Mouse (Mus musculus) spleen, embryonic (tissue): Measurements from ENCODE around the gene Noxa1.

Source experiments
- CTCF ChIA-PET: fragments of 350-600 bp; sonication (Branson Sonifier 250); formaldehyde crosslinking; loops from one replicate; lab custom pipeline; 2022; lab: Charles Lee

Noxa1 gene

DNA sequence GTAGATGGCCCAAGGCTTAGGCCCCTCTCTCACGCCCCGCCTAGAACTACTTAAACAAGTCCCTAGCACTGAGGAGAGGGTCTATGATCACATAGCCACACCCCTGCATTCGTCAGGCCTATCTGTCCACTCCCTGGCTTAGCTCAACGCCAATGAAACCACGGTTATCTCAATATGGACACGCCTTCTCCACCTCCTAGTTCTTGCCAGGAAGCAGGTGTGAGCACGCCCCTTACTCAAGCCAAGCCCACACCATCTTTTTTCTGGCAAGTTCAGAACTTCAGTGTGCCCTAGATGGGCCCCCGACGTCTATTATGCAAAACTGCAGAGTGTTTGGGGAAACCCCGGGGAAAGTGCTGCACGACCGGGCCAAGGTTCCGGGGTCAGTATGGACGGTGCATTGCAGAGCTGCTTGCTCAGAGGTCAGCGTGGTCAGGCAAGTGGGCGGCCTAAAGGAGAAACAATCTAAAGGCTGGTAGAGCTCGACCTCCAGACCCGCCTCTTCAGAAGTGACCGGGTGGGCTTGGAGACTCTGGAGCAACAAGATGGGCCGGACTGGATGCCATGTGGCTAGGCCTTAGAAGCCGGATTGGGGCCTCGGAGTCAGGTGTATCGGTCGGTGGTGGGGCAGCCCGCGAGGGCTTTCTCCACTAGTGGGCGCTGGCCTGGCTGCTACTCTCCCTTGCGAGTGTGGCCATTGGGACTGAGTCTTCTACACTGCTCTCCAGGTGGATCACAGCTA lies at the start of gene Noxa1:
TSS of gene Noxa1 (minus strand) at position 41 of the 742 bp plus-strand sequence.
- CTCF ChIA-PET: interaction anchor here (0.6 kb wide), 1 partner anchor 22 kb away, joined by 3 read pairs; no protein-coding TSS in a partner anchor

GRCm38 (mm10) chr2:25141921-25142320 lies 47.0 kb upstream of the Noxa1 start:
- CTCF ChIA-PET: no interaction called here

DNA sequence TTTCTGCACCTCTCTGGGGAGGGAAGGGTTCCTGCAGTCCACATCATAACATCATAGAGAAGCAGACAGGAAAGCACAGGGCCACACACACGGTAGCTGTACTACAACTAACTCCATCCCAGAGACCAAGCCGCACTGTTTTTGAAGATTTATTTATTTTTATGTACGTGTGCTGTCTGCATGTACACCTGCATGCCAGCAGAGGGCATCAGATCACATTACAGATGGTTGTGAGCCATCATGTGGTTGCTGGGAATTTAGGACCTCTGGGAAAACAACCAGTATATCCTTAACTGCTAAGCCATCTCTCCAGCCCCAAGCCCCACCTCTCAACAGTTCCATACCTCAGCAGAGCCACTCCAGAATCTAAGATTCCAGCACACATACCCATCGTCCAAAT lies 46.2 kb upstream of the Noxa1 start:
- CTCF ChIA-PET: no interaction called here

DNA sequence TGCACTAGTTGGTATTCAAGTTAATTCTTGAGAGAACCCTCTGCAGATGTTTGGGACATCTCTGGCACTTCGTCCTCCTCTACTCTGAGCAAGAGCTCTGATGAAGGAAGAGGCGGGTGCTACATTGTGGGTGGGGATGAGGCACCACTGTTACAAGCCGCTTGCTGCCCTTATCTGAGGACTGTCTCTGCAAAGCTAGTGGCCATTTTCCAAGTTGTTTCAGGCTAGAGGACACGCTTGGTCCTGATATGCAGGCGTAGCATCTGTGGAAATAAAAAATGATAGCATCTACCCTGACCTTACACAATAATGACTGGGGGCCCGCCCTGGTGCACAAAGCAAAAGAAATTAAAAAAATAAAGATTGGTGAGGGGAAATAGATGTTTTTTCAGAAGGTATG lies 42.9 kb upstream of the Noxa1 start:
- CTCF ChIA-PET: interaction anchor here (0.7 kb wide), 1 partner anchor 12 kb away, joined by 3 read pairs; no protein-coding TSS in a partner anchor

DNA sequence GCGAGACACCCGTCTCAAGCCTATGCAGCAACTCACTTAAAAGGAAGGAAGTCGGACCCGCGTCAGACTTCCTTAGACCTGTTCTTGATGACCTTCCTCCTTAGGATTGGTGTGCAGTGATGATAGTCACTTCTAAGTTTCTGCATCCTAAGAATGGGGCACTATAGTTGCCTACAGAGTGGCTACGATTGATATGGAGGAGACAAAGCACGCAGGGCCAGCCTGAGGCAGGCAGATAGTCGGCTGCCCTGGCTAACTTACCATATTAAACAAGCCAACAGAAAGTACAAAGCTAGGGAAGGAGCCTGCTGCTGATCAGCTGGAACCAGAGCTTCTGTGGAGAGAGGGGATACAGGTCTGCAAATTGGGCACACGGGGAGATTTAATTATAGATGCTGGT lies 36.7 kb upstream of the Noxa1 start:
- CTCF ChIA-PET: interaction anchor here (0.5 kb wide), 1 partner anchor 94 kb away, joined by 4 read pairs; no protein-coding TSS in a partner anchor

DNA sequence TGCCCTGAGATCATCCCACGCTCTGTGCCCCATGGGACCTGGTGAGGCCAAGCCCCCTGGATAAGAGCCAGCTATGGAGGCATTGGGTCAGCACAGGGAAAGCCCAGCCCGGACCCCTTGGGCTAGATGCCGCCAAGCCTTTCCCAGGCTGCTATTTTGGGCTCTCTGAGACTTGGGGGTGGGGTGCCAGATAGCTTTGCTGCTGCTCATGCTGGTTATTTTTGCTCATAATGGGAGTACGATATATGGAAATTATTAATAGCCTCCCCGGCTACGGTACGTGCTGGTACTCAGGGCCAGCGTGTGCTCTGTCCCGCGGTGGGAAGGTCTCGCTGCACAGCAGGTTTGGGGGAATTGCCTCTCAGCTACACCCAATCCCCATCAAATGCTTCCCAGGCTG lies 33.1 kb upstream of the Noxa1 start:
- CTCF ChIA-PET: no interaction called here

GRCm38 (mm10) chr2:25127206-25127605 lies 32.3 kb upstream of the Noxa1 start:
- CTCF ChIA-PET: interaction anchor here (0.6 to 1.2 kb wide), 2 partner anchors 167 to 1685 kb away, joined by 3 read pairs; no protein-coding TSS in a partner anchor

GRCm38 (mm10) chr2:25126011-25127010 lies 31.4 kb upstream of the Noxa1 start:
- CTCF ChIA-PET: interaction anchor here (0.6 to 1.2 kb wide), 4 partner anchors 12 to 168 kb away, joined by 3 to 5 read pairs (median 3); no protein-coding TSS in a partner anchor

GRCm38 (mm10) chr2:25125146-25125545 lies 30.2 kb upstream of the Noxa1 start:
- CTCF ChIA-PET: no interaction called here

DNA sequence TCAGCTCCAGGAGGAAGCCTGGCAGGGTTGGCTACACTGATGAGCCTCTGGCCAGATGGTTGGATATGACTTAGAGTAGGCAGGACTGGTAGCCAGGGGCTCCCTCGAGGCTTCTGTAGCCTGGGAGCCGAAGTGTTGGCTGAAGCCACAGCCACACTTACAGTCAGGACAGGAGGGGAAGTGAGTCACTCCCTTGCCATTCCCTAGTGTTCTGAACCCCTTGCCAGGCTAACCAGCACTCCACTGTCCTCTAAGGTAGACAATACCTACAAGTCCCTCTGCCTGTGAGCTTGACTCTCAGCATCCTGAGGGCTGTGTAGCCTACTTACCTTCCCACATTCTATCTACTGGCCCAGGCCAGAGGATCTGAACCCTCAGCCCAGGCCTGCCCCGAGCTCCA lies 29.5 kb upstream of the Noxa1 start:
- CTCF ChIA-PET: no interaction called here

- CTCF ChIA-PET: no interaction called here
These were observed 28.6 kb upstream of the Noxa1 start for GRCm38 (mm10) chr2:25123527-25123926.

DNA sequence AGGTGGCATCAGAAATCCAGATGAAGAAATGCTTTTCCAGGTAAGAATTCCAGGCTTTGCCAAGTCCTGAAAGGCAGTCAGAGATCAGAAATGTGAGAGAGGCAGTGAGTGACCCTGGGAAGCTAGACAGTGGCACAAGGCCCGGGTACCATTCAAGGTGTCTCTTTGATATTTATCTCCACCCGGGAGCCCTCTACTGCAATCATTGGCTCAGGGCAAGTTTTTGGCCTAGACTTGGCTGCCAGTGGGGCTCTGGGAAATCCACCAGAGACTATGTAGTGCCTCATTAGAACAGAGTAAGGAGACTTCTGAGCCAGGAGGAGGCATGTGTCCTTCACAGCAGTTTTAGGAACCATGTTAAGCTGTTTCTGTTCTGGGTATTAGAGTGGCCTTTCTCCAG lies 27.7 kb upstream of the Noxa1 start:
- CTCF ChIA-PET: no interaction called here

GRCm38 (mm10) chr2:25120963-25121362 lies 26.0 kb upstream of the Noxa1 start:
- CTCF ChIA-PET: no interaction called here

GRCm38 (mm10) chr2:25115442-25115841 lies 20.5 kb upstream of the Noxa1 start:
- CTCF ChIA-PET: no interaction called here

GRCm38 (mm10) chr2:25114308-25114707 lies 19.4 kb upstream of the Noxa1 start:
- CTCF ChIA-PET: no interaction called here

- CTCF ChIA-PET: no interaction called here
These were observed 16.3 kb upstream of the Noxa1 start for GRCm38 (mm10) chr2:25111184-25111791.

- CTCF ChIA-PET: no interaction called here
These were observed 15.7 kb upstream of the Noxa1 start for GRCm38 (mm10) chr2:25110505-25111183.

DNA sequence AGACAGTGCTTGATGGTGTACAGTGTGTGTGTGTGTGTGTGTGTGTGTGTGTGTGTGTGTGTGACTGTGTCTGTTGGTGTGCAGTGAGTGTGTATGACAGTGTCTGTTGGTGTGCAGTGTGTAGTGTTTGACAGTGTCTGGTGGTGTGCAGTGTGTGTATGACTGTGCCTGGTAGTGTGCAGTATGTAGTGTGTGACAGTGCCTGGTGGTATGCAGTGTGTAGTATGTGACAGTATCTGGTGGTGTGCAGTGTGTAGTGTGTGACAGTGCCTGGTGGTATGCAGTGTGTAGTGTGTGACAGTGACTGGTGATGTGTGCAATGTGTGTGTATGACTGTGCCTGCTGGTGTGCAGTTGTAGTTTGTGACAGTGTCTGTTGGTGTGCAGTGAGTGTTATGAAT lies 14.5 kb upstream of the Noxa1 start:
- CTCF ChIA-PET: no interaction called here

DNA sequence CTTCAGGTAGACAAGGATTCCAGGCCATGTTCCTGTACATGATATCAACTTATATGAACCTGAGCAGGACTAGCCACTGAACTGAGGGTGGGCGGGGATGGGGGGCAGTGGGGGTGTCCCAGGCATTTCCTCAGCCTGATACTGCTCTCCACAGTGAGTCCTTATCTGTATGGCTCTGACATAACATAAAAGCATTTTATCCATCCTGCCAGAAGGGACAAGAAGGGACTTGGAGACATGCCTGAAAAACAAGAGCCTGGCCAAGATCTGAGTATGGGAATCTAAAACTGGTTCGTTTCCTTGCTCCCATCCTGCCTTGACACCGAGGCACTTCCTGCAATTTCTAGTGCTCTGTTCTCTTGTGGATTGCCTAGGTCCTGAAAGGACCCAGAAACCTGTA lies 11.1 kb upstream of the Noxa1 start:
- CTCF ChIA-PET: no interaction called here

DNA sequence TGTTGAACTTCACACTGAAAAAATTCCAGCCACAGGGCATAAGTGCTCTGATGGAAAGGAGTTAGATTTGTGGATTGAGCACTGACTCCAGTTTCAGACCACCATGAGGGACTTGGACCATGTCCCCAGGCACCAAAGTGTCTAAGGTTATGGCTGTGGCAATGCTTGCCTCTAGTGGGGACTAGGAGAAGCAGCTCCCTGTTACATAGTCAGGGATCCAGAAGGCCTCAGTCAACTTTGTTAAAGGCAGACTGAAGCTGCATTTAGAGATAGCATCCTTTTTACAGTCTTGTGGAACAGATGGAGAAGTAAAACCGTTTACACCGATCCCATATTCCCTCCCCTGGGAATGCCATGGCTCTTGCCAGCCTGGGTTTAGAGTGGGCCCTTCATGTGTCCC lies 9.2 kb upstream of the Noxa1 start:
- CTCF ChIA-PET: no interaction called here

- CTCF ChIA-PET: no interaction called here
These were observed 4.8 kb upstream of the Noxa1 start for GRCm38 (mm10) chr2:25099703-25100102.
